Mouse (Mus musculus): ENCODE results near the gene Sdhb. TPM values are rescaled to one million over a fixed set of nuclear protein-coding genes. Genes with fewer than 3 reads are reported as not detected.

The Sdhb gene
- polyA plus RNA-seq, 1 experiment from 2014 or later = 456 TPM

- no peak for ATAC-seq (ENCODE audit: low FRiP score, low TSS enrichment)
- no peak for DNase-seq
- no peak overlapping the region for H3K4me2 ChIP-seq (ENCODE audit: low read length)
- no peaks in the 10 kb centered on the region for H3K9me3 ChIP-seq (ENCODE audit: control insufficient read depth, low read length)
- H3K27ac ChIP-seq (replicated peaks; ENCODE audit: low read depth, low read length) = no peak overlapping the region
- WGBS = 74% methylated on average over 11 of the region's 11 CpGs
- no peaks in the 10 kb centered on the region for H3K4me1 ChIP-seq (ENCODE audit: control insufficient read depth, insufficient read depth, low read length)
- H3K36me3 ChIP-seq (ENCODE audit: control insufficient read depth, insufficient read depth, low read length) = no peaks in the 10 kb centered on the region
- no peak overlapping the region for H3K9ac ChIP-seq (replicated peaks; ENCODE audit: low read length)
- H3K27me3 ChIP-seq (ENCODE audit: control insufficient read depth, insufficient read depth, low read length) = no peaks in the 10 kb centered on the region
- H3K4me3 ChIP-seq (replicated peaks; ENCODE audit: low read depth, low read length) = no peak overlapping the region
Measured at GRCm38 (mm10) chr4:140919974-140920836, 40.8 kb upstream of the Sdhb start.

GRCm38 (mm10) chr4:140922508-140922907 is 38.5 kb upstream of the Sdhb start:
- no peak overlapping the region for H3K27ac ChIP-seq (replicated peaks; ENCODE audit: low read depth, low read length)
- no peak overlapping the region for H3K9ac ChIP-seq (replicated peaks; ENCODE audit: low read length)
- no peaks in the 10 kb centered on the region for H3K9me3 ChIP-seq (ENCODE audit: control insufficient read depth, low read length)
- no peaks in the 10 kb centered on the region for H3K4me1 ChIP-seq (ENCODE audit: control insufficient read depth, insufficient read depth, low read length)
- H3K36me3 ChIP-seq (ENCODE audit: control insufficient read depth, insufficient read depth, low read length) = no peaks in the 10 kb centered on the region
- H3K4me3 ChIP-seq (replicated peaks; ENCODE audit: low read depth, low read length) = no peak overlapping the region
- no peak for DNase-seq
- 89% methylated on average over 5 of the region's 5 CpGs for WGBS
- ATAC-seq (ENCODE audit: low FRiP score, low TSS enrichment) = no peak
- no peak overlapping the region for H3K4me2 ChIP-seq (ENCODE audit: low read length)
- no peaks in the 10 kb centered on the region for H3K27me3 ChIP-seq (ENCODE audit: control insufficient read depth, insufficient read depth, low read length)

- WGBS = 79% methylated on average over 8 of the region's 8 CpGs
- Histone ChIP-seq H3K4me1 (ENCODE audit: control insufficient read depth, insufficient read depth, low read length) (no peaks in the 10 kb centered on the region), H3K27ac (replicated peaks; ENCODE audit: low read depth, low read length) (no peak overlapping the region), H3K36me3 (ENCODE audit: control insufficient read depth, insufficient read depth, low read length) (no peaks in the 10 kb centered on the region), H3K4me3 (replicated peaks; ENCODE audit: low read depth, low read length) (no peak overlapping the region), H3K9ac (replicated peaks; ENCODE audit: low read length) (no peak overlapping the region), H3K9me3 (ENCODE audit: control insufficient read depth, low read length) (no peaks in the 10 kb centered on the region), H3K27me3 (ENCODE audit: control insufficient read depth, insufficient read depth, low read length) (no peaks in the 10 kb centered on the region), H3K4me2 (ENCODE audit: low read length) (no peak overlapping the region)
- ATAC-seq (ENCODE audit: low FRiP score, low TSS enrichment) (no peak), DNase-seq (no peak)
Measured at GRCm38 (mm10) chr4:140925648-140926047, 35.4 kb upstream of the Sdhb start.

- Histone ChIP-seq H3K27ac (replicated peaks; ENCODE audit: low read depth, low read length) (no peak overlapping the region), H3K9me3 (ENCODE audit: control insufficient read depth, low read length) (no peaks in the 10 kb centered on the region), H3K27me3 (ENCODE audit: control insufficient read depth, insufficient read depth, low read length) (no peaks in the 10 kb centered on the region), H3K4me2 (ENCODE audit: low read length) (no peak overlapping the region), H3K4me3 (replicated peaks; ENCODE audit: low read depth, low read length) (no peak overlapping the region), H3K9ac (replicated peaks; ENCODE audit: low read length) (no peak overlapping the region), H3K36me3 (ENCODE audit: control insufficient read depth, insufficient read depth, low read length) (no peaks in the 10 kb centered on the region), H3K4me1 (ENCODE audit: control insufficient read depth, insufficient read depth, low read length) (0 out of 2 replicates have a peak, but pooled peaks cover 4% of the 10 kb centered on the region)
- 93% methylated on average over 9 of the region's 9 CpGs for WGBS
- no peak for ATAC-seq (ENCODE audit: low FRiP score, low TSS enrichment)
- no peak for DNase-seq
Measured at GRCm38 (mm10) chr4:140928349-140928748, 32.7 kb upstream of the Sdhb start.

GRCm38 (mm10) chr4:140929745-140930144 is 31.3 kb upstream of the Sdhb start:
- peak; percentile 34 for DNase-seq
- ATAC-seq (ENCODE audit: low FRiP score, low TSS enrichment) = no peak
- Histone ChIP-seq H3K27ac (replicated peaks; ENCODE audit: low read depth, low read length) (no peak overlapping the region), H3K4me3 (replicated peaks; ENCODE audit: low read depth, low read length) (no peak overlapping the region), H3K9me3 (ENCODE audit: control insufficient read depth, low read length) (no peaks in the 10 kb centered on the region), H3K9ac (replicated peaks; ENCODE audit: low read length) (no peak overlapping the region), H3K4me2 (ENCODE audit: low read length) (no peak overlapping the region), H3K27me3 (ENCODE audit: control insufficient read depth, insufficient read depth, low read length) (no peaks in the 10 kb centered on the region), H3K36me3 (ENCODE audit: control insufficient read depth, insufficient read depth, low read length) (no peaks in the 10 kb centered on the region), H3K4me1 (ENCODE audit: control insufficient read depth, insufficient read depth, low read length) (0 out of 2 replicates have a peak, but pooled peaks cover 4% of the 10 kb centered on the region)
- 68% methylated on average over 8 of the region's 8 CpGs for WGBS

GRCm38 (mm10) chr4:140930900-140931470 is 30.0 kb upstream of the Sdhb start:
- H3K4me2 ChIP-seq (ENCODE audit: low read length) = no peak overlapping the region
- H3K9me3 ChIP-seq (ENCODE audit: control insufficient read depth, low read length) = no peaks in the 10 kb centered on the region
- WGBS = 75% methylated on average over 10 of the region's 10 CpGs
- H3K27me3 ChIP-seq (ENCODE audit: control insufficient read depth, insufficient read depth, low read length) = no peaks in the 10 kb centered on the region
- no peak overlapping the region for H3K4me3 ChIP-seq (replicated peaks; ENCODE audit: low read depth, low read length)
- H3K9ac ChIP-seq (replicated peaks; ENCODE audit: low read length) = no peak overlapping the region
- no peak overlapping the region for H3K27ac ChIP-seq (replicated peaks; ENCODE audit: low read depth, low read length)
- DNase-seq = no peak
- no peak for ATAC-seq (ENCODE audit: low FRiP score, low TSS enrichment)
- H3K4me1 ChIP-seq (ENCODE audit: control insufficient read depth, insufficient read depth, low read length) = 0 out of 2 replicates have a peak, but pooled peaks cover 4% of the 10 kb centered on the region
- H3K36me3 ChIP-seq (ENCODE audit: control insufficient read depth, insufficient read depth, low read length) = no peaks in the 10 kb centered on the region

- no peaks in the 10 kb centered on the region for H3K36me3 ChIP-seq (ENCODE audit: control insufficient read depth, insufficient read depth, low read length)
- ATAC-seq (ENCODE audit: low FRiP score, low TSS enrichment) (no peak), DNase-seq (no peak)
- 0 out of 2 replicates have a peak, but pooled peaks cover 4% of the 10 kb centered on the region for H3K4me1 ChIP-seq (ENCODE audit: control insufficient read depth, insufficient read depth, low read length)
- no peak overlapping the region for H3K4me2 ChIP-seq (ENCODE audit: low read length)
- H3K27me3 ChIP-seq (ENCODE audit: control insufficient read depth, insufficient read depth, low read length) = no peaks in the 10 kb centered on the region
- no peak overlapping the region for H3K4me3 ChIP-seq (replicated peaks; ENCODE audit: low read depth, low read length)
- WGBS = 56% methylated on average over 9 of the region's 9 CpGs
- H3K27ac ChIP-seq (replicated peaks; ENCODE audit: low read depth, low read length) = no peak overlapping the region
- no peak overlapping the region for H3K9ac ChIP-seq (replicated peaks; ENCODE audit: low read length)
- H3K9me3 ChIP-seq (ENCODE audit: control insufficient read depth, low read length) = no peaks in the 10 kb centered on the region
Measured at GRCm38 (mm10) chr4:140935643-140936042, 25.4 kb upstream of the Sdhb start.

- no peak overlapping the region for H3K9ac ChIP-seq (replicated peaks; ENCODE audit: low read length)
- ATAC-seq (ENCODE audit: low FRiP score, low TSS enrichment) = no peak
- DNase-seq = no peak
Measured at GRCm38 (mm10) chr4:140944356-140944755, 16.6 kb upstream of the Sdhb start.

More at GRCm38 (mm10) chr4:140944356-140944755, 16.6 kb upstream of the Sdhb start:
- Histone ChIP-seq H3K27ac (replicated peaks; ENCODE audit: low read depth, low read length) (no peak overlapping the region), H3K36me3 (ENCODE audit: control insufficient read depth, insufficient read depth, low read length) (no peaks in the 10 kb centered on the region), H3K27me3 (ENCODE audit: control insufficient read depth, insufficient read depth, low read length) (no peaks in the 10 kb centered on the region), H3K4me1 (ENCODE audit: control insufficient read depth, insufficient read depth, low read length) (no peaks in the 10 kb centered on the region), H3K4me3 (replicated peaks; ENCODE audit: low read depth, low read length) (no peak overlapping the region), H3K4me2 (ENCODE audit: low read length) (no peak overlapping the region), H3K9me3 (ENCODE audit: control insufficient read depth, low read length) (no peaks in the 10 kb centered on the region)
- WGBS = 90% methylated on average over 12 of the region's 12 CpGs

Measured in midbrain, embryonic 14.5 days (tissue).